Mouse (Mus musculus) adrenal gland, postnatal 14 days (tissue): ENCODE measurements at regions not wholly inside any gene's neighbourhood (a gene's known extent, or its start where the extent isn't known, plus 50 kb on each side); places are given as distances from the start of the nearest gene placed in this dataset.
"Not testable (repeated sequence)": the region's sequence is repeated elsewhere in the genome, so short reads cannot be mapped to it uniquely, and the experiment has no call there.

Experiments
- DNase-seq: peaks from one replicate; pipeline ENCODE4 v3.0.0; 2021; ENCODE audit warnings: mixed read lengths

DNA sequence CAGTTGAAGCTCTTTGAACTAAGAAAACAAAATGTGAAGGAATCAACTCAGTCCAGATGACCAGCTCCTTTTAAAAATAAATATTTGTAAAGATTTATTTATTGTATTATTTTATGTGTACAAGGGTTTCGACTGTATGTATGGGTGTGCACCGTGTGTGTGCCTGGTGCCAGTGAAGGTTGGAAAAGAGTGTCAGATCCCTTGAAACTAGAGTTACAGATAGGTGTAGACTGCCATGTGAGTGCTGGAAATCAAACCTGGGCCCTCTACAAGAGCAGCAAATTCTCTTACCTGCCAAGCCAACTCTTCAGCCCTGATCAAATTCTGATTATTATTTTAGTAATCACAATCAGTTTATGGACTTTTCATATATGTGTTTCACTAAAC, 140.2 kb upstream of the Gm12728 start:
- DNase-seq: no peak

GRCm38 (mm10) chr4:105656071-105656655, 133.5 kb upstream of the Gm12728 start:
- no peak for DNase-seq

- no peak for DNase-seq
Measured at GRCm38 (mm10) chr4:105658581-105658980, 131.1 kb upstream of the Gm12728 start.

DNA sequence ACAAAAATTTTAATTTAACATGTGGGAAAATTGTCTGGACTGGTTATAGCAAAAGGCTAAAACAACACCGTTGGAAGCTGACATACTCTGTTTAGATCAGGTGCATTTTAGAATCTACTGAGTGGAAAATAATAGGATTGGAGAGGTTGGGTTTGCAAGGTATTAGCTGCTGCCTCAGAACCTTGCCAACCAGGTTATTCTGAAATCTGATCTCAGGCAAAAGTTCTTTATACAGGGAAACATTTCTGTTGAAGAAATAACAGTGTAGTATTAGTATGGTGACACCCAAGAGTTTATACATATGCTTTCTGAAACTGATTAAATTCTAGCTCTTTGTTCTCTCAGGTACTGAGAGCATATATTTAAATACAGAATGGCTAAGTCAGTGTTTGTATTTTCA, 113.0 kb upstream of the Gm12728 start:
- no peak for DNase-seq

- DNase-seq: no peak
Measured at GRCm38 (mm10) chr4:105690716-105691115, 99.0 kb upstream of the Gm12728 start.

GRCm38 (mm10) chr4:105692380-105692779, 97.3 kb upstream of the Gm12728 start:
- no peak for DNase-seq

GRCm38 (mm10) chr4:105695895-105696294, 93.8 kb upstream of the Gm12728 start:
- DNase-seq: no peak

DNA sequence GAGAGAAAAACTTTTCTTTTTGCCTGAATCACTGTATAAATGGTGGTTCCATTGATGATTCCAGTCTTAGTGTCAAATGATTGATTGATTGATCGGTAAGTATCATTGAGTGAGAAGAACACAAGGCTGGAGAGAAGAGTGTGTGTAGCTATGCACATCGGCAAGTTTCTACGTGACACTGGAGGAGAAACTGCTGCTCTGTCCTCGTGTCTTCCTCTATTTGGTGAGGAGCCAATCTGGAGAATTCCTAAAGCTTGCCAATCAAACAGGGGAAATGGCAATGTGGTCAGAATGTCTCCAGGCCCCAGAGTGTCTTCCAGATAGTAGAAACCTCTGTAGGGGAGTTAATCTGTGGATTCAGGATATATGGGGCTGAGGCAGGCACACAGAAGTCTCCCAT, 92.5 kb upstream of the Gm12728 start:
- DNase-seq: no peak

- DNase-seq: no peak
Measured at GRCm38 (mm10) chr4:105702036-105702435, 87.6 kb upstream of the Gm12728 start.

- DNase-seq: no peak
Measured at GRCm38 (mm10) chr4:105703408-105703807, 86.3 kb upstream of the Gm12728 start.

DNA sequence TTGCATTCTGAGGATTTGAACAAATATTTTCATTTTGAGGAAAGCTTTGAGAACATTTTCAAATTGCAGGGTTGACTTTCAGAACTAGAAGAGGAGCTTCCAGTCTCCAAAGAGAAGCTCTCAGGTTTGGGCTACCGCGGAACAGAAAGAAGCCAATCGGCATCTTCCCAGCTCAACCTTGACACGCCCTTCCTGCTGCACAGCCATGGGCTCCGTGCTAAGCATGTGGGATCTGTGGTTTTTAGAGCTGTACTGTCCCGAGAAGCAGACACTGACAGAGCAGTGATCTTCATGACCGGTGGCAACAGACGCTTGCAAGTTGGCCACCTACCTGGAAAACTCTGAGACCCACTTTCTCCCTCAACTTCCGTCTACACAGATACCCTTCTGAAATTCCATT, 85.4 kb upstream of the Gm12728 start:
- DNase-seq: no peak

- peak; percentile 56 for DNase-seq
Measured at GRCm38 (mm10) chr4:105705996-105706395, 83.7 kb upstream of the Gm12728 start.

- no peak for DNase-seq
Measured at GRCm38 (mm10) chr4:105708080-105708796, 81.4 kb upstream of the Gm12728 start.

GRCm38 (mm10) chr4:105713956-105714355, 75.7 kb upstream of the Gm12728 start:
- no peak for DNase-seq

DNA sequence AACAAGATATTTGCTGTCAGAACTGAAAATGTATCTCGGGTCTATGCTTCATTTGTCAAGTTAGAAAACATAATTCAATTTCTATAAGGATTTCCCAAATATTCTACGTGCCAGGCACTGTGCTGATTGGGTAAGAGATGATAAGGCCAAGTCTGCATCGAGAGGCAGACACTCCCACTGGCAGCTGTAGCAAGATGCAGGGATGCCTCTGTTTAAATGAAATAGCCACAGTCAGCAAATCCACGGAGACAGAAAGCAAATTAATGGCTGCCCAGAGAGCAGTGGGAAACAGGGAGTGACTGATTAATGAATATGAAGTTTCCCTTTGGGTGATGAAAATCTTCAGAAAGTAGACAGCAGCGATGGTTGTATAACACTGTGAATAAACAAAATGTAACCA, 71.6 kb upstream of the Gm12728 start:
- DNase-seq: no peak

GRCm38 (mm10) chr4:105728696-105729095, 61.0 kb upstream of the Gm12728 start:
- DNase-seq: no peak

DNA sequence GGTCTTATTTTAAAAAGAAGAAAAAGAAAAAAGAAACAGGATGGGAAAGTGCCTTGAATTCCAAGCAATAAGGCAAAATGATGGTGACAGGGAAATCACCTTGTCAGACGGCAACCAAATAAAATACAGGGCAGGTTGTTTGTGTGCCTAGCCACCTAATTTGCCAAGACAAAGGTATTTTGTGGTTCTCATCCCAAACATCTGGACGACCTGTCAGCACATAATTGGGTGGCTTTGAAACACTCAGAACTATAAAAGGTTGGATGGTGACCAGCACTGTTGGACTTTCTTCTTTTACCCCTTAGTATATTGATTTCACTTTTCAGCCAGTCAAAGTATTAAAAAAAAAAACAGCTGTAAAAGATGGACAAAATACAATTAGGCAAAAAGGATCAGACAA, 58.8 kb upstream of the Gm12728 start:
- DNase-seq: no peak

DNA sequence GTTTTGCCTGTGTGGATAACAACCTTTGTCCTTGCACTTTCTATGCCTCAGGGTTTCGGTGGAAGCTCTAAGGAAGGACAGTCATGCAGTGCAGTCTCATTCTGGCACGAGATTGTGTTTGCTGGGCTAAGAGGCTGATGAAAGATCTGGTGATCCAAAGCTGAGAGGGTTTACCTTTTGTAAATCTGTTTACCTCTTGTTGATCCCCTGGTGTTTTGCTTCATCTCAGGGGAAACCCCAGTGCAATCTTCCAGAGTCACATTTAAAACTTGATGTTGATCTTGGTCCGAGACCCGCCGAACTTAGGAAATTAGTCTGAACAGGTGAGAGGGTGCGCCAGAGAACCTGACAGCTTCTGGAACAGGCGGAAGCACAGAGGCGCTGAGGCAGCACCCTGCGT, 54.6 kb upstream of the Gm12728 start:
- DNase-seq: not testable (repeated sequence)
